Mouse (Mus musculus): ENCODE data around the gene Abl1.
A peak's percentile ranks its signal among the peaks of the same experiment; 100 is the strongest.

Gene Abl1

GRCm38 (mm10) chr2:31825469-31825911, 137.3 kb downstream of the Abl1 start:
- DNase-seq (ENCODE audit: low spot score in 2 of 2) = no peak

DNA sequence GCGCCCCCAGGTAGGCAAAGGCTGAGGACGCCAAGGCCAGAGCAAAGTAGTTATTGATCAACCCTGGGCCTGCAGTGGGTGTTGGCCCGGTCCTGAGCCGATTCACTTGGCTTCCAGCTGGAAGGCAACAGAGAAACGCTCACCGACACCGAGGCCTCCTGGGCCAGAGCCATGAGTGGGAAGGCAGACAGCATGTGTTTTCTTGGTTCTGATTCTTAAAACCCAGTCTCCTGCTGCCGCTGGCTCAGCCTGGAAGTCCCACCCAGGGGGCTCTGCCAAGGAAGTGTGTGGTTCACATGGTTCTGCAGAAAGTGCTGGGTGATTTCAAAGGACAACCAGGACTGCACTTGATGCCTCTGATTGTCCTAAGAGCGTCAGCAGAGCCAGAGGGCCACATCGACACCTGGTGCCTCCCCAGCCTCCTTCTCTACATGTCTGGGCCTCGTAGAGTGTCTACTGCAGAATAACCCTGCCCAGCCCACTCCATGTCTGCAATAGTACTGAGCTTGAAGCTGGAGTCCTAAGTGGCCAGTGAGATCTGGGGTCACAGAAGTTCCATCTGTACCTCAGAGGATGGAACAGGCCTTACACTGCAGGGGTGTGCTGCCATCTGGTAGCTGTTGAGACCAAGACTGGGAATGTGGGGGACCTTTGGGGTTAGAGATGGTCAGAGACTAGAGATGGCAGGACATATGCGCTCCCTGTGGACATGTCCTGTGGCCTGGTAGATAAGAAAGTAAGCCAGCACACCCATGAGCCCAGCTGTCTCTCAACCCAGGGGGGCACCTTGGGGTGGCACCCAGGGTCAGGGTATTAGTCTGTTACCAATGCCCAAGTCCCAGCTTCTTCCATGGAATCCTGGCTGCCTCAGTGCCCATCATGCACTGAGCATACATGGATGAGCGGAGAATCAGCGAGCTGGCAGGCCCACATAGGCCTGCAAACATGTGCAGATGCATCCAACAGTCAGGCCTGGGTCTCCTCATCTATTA, 138.2 kb downstream of the Abl1 start:
- no peak for DNase-seq (ENCODE audit: low spot score in 2 of 2)

GRCm38 (mm10) chr2:31827877-31828276, 139.7 kb downstream of the Abl1 start:
- peak; percentile 59 to 68 for DNase-seq (ENCODE audit: low spot score in 2 of 2)

- no peak for DNase-seq (ENCODE audit: low spot score in 2 of 2)
Observed at GRCm38 (mm10) chr2:31828311-31828825, 140.2 kb downstream of the Abl1 start.

DNA sequence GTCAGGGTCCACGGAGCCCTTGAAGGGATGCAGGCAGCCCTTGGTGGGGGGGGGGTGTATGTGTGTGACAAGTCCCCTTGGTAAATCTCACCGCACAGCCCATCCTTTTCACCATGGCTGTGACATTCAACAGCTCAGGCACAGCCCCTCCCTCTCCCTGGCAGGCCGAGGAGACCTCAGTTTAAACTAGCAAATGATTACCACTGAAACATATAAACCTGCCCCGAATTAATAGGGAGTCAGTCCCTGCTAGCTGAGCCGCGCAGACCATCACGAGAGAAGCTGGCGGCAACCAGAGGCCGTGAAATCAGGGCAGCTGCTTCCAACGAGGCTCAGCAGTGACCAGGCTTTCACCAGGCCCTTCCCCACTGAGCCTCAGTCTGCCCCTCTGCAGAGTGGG, 147.9 kb downstream of the Abl1 start:
- no peak for DNase-seq (ENCODE audit: low spot score in 2 of 2)

DNA sequence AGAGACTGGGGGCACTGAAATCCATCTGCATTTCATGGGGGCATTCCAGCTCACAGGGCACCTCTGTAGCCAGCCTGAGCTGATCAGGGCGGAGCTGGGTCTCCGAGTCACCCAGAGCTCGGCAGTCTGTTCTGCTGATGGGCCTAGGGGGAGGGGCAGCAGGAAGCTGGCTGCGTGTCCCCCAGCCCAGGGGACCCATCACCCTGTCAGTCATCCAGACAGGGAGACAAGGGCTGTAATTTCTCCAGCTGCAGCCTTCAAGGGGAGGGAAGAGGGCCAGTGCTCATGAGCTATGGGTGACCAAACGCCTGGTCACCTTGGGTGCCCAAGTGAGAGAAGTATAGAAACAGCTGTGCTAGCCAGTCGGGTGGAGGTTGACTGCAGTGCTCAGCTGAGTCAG, 148.8 kb downstream of the Abl1 start:
- no peak for DNase-seq (ENCODE audit: low spot score in 2 of 2)

DNA sequence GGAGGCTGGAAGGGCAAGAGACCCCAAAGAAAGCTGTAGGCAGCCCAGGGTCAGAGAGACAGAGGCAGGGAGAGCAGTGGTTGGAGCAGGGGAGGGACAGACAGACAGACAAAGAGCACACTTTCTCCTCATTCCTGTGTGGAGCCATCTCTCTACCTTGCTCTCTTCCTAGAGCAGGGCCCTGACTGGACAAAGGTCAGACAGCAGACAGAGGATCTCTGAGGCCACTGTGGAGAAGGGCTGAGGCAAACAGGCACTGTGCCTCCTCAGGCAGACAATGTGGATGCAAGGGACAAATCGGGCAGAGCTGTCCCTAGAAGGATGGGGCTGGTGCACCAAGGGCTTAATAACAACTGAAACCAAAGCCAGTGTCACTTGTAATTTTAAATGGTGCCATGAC, 150.7 kb downstream of the Abl1 start:
- DNase-seq (ENCODE audit: low spot score in 2 of 2) = no peak

DNA sequence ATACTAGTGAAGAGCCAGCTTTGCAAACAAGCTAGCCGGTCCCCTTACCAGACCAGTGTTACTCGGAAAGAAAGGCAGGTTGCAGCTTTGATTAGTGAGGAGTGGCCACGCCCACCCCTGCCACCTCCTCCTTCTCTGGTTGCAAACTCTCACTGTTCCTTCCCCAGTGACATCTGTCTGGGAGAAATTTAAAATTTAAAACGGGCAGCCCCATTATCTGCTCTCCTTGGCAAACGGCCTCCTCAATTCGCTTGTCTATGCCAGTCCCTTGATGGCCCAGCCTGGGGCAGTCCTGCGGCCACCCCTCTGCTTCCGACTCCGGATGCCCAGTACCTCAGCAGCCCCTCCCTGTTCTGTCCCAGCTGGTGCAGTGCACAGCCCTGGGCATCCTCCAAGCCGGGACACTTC, 156.6 kb downstream of the Abl1 start:
- no peak for DNase-seq (ENCODE audit: low spot score in 2 of 2)

- no peak for DNase-seq (ENCODE audit: low spot score in 2 of 2)
Observed at GRCm38 (mm10) chr2:31845512-31845895, 157.3 kb downstream of the Abl1 start.

GRCm38 (mm10) chr2:31845896-31846691, 157.9 kb downstream of the Abl1 start, which contains the start of gene Fibcd1:
Gene Fibcd1 (minus strand): TSS chr2:31846005.
- DNase-seq (ENCODE audit: low spot score in 2 of 2) = peak in 1 of 2 experiments; percentile 32

DNA sequence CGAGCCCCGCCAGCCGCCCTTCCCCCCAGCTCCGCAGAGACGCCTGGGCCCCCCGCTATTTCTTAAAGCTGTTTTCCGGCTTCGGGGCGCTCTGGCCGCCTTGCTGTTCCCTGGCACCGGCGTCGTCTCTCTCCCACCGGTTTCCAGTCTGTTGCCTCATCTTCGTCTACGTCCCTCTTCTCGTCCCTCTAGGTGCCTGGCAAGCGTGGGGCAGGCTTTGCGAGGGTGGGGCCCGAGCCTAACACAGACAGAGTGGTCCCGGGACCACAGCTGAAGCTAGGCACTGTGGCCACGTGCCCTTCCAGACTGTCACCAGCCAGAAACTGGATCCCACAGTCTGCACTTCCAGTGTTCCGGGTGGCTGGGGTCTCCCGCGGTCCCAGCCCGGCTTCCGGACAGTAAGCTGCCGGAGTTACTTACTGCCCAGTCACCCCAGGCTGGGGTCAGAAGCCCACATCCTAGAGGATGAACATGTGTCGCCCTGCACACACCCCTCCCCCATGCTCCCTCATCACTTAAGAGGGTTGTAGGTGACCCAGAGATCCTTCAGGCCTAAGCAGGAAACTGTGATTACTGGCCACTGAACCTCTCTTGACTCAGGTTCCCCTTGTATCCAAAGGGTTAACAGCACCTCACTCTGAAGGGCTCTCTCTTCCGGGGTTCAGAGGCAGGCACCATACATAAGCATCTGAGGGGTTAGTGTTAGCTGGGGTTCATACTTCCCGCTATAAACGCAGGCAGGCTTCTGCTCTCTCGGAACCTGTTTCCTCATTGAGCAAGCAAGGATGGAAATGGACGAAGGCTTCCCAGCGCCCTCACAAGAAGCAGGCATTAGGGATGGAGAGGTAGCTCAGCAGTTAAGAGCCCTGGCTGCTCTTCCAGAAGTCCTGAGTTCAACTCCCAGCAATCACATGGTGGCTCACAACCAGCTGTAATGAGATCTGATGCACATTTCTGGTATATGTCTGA, 158.8 kb downstream of the Abl1 start:
- no peak for DNase-seq (ENCODE audit: low spot score in 2 of 2)

- DNase-seq (ENCODE audit: low spot score in 2 of 2) = peak in 1 of 2 experiments; percentile 23
Observed at GRCm38 (mm10) chr2:31847908-31848307, 159.7 kb downstream of the Abl1 start.

GRCm38 (mm10) chr2:31850141-31850540, 162.0 kb downstream of the Abl1 start:
- DNase-seq (ENCODE audit: low spot score in 2 of 2) = no peak

All from right cerebral cortex, adult 2 months (tissue).